Mouse (Mus musculus): ENCODE results near the gene Hoxa10. TPM values are rescaled to one million over a fixed set of nuclear protein-coding genes. Genes with fewer than 3 reads are reported as not detected.

Gene Hoxa10
- polyA plus RNA-seq (2015; fragmentation: Nextera tagmentation; extraction: Ambion mirVana), result 0.17 TPM in 1 of 2 replicates, not detected in the other

GRCm38 (mm10) chr6:52240389-52241000 is at the start of gene Hoxa10:
TSS of gene Hoxa10 (minus strand) at chr6:52240854.
- Histone ChIP-seq H3K4me2 (peak within 1 kb of the TSS; percentile 36), H3K4me3 (peak within 1 kb of the TSS; percentile 19; the same call in 1 of the 2 replicates), H3K27ac (no peak within 1 kb of the TSS), H3K27me3 (peaks cover 98% of the 10 kb centered on the region), H3K9ac (no peak within 1 kb of the TSS), H3K9me3 (no peaks in the 10 kb centered on the region), H3K4me1 (peaks cover 8% of the 10 kb centered on the region), H3K36me3 (no peaks in the 10 kb centered on the region)
- whole genome bisulfite sequencing, result 1% methylated on average over 35 of the region's 35 CpGs
- ATAC-seq (ENCODE audit: borderline replicate concordance, extremely low read depth, low FRiP score, low TSS enrichment), result peak; percentile 64; the same call in 1 of the 2 replicates

GRCm38 (mm10) chr6:52290186-52290585 is 49.5 kb upstream of the Hoxa10 start:
- no peak overlapping the region for H3K27ac ChIP-seq
- H3K9me3 ChIP-seq, result no peaks in the 10 kb centered on the region
- H3K4me3 ChIP-seq, result no peak overlapping the region
- H3K4me1 ChIP-seq, result peaks cover 10% of the 10 kb centered on the region
- no peak overlapping the region for H3K4me2 ChIP-seq
- H3K36me3 ChIP-seq, result no peaks in the 10 kb centered on the region
- H3K27me3 ChIP-seq, result peaks cover 79% of the 10 kb centered on the region
- 17% methylated on average over 12 of the region's 12 CpGs for WGBS
- ATAC-seq (ENCODE audit: borderline replicate concordance, extremely low read depth, low FRiP score, low TSS enrichment), result no peak
- H3K9ac ChIP-seq, result no peak overlapping the region

- 86% methylated on average over 5 of the region's 5 CpGs for WGBS
- no peaks in the 10 kb centered on the region for H3K4me1 ChIP-seq
- no peak overlapping the region for H3K9ac ChIP-seq
- peaks cover under 1% of the 10 kb centered on the region; the same call in 1 of the 2 replicates for H3K9me3 ChIP-seq
- H3K36me3 ChIP-seq, result no peaks in the 10 kb centered on the region
- no peak overlapping the region for H3K4me3 ChIP-seq
- no peak overlapping the region for H3K27ac ChIP-seq
- no peak for ATAC-seq (ENCODE audit: borderline replicate concordance, extremely low read depth, low FRiP score, low TSS enrichment)
- peaks cover 34% of the 10 kb centered on the region for H3K27me3 ChIP-seq
- H3K4me2 ChIP-seq, result no peak overlapping the region
Observed at GRCm38 (mm10) chr6:52283896-52284295, 43.2 kb upstream of the Hoxa10 start.

- Histone ChIP-seq H3K9ac (no peak overlapping the region), H3K36me3 (no peaks in the 10 kb centered on the region), H3K27me3 (peaks cover 44% of the 10 kb centered on the region), H3K4me2 (no peak overlapping the region), H3K27ac (no peak overlapping the region), H3K9me3 (peaks cover 3% of the 10 kb centered on the region; the same call in 1 of the 2 replicates), H3K4me3 (no peak overlapping the region), H3K4me1 (no peaks in the 10 kb centered on the region)
- 53% methylated on average over 12 of the region's 12 CpGs for WGBS
- ATAC-seq (ENCODE audit: borderline replicate concordance, extremely low read depth, low FRiP score, low TSS enrichment), result no peak
Observed at GRCm38 (mm10) chr6:52281084-52281483, 40.4 kb upstream of the Hoxa10 start.

- H3K4me3 ChIP-seq, result no peak overlapping the region
- no peak overlapping the region for H3K4me2 ChIP-seq
- 14% methylated on average over 5 of the region's 5 CpGs for WGBS
- H3K36me3 ChIP-seq, result no peaks in the 10 kb centered on the region
- no peak overlapping the region for H3K27ac ChIP-seq
- no peaks in the 10 kb centered on the region for H3K4me1 ChIP-seq
- H3K9me3 ChIP-seq, result peaks cover 3% of the 10 kb centered on the region; the same call in 1 of the 2 replicates
- peaks cover 78% of the 10 kb centered on the region for H3K27me3 ChIP-seq
- no peak for ATAC-seq (ENCODE audit: borderline replicate concordance, extremely low read depth, low FRiP score, low TSS enrichment)
- no peak overlapping the region for H3K9ac ChIP-seq
Observed at GRCm38 (mm10) chr6:52276920-52277319, 36.3 kb upstream of the Hoxa10 start.

- H3K9me3 ChIP-seq, result peaks cover 3% of the 10 kb centered on the region; the same call in 1 of the 2 replicates
- ATAC-seq (ENCODE audit: borderline replicate concordance, extremely low read depth, low FRiP score, low TSS enrichment), result no peak
- peaks cover 84% of the 10 kb centered on the region for H3K27me3 ChIP-seq
- no peaks in the 10 kb centered on the region for H3K36me3 ChIP-seq
- no peak overlapping the region for H3K4me2 ChIP-seq
- no peaks in the 10 kb centered on the region for H3K4me1 ChIP-seq
- no peak overlapping the region for H3K4me3 ChIP-seq
- 3% methylated on average over 6 of the region's 6 CpGs for WGBS
- no peak overlapping the region for H3K27ac ChIP-seq
- no peak overlapping the region for H3K9ac ChIP-seq
Observed at GRCm38 (mm10) chr6:52276382-52276781, 35.7 kb upstream of the Hoxa10 start.

GRCm38 (mm10) chr6:52275563-52276280 is 35.1 kb upstream of the Hoxa10 start:
- Histone ChIP-seq H3K9ac (no peak overlapping the region), H3K27me3 (peaks cover 90% of the 10 kb centered on the region), H3K36me3 (no peaks in the 10 kb centered on the region), H3K9me3 (peaks cover 3% of the 10 kb centered on the region; the same call in 1 of the 2 replicates), H3K4me1 (no peaks in the 10 kb centered on the region), H3K27ac (no peak overlapping the region), H3K4me2 (no peak overlapping the region), H3K4me3 (no peak overlapping the region)
- ATAC-seq (ENCODE audit: borderline replicate concordance, extremely low read depth, low FRiP score, low TSS enrichment), result no peak
- WGBS, result 13% methylated on average over 8 of the region's 8 CpGs

- H3K9ac ChIP-seq, result no peak overlapping the region
- peaks cover 97% of the 10 kb centered on the region for H3K27me3 ChIP-seq
- no peak for ATAC-seq (ENCODE audit: borderline replicate concordance, extremely low read depth, low FRiP score, low TSS enrichment)
- 4% methylated on average over 11 of the region's 11 CpGs for WGBS
- H3K9me3 ChIP-seq, result peaks cover 3% of the 10 kb centered on the region; the same call in 1 of the 2 replicates
- H3K4me2 ChIP-seq, result no peak overlapping the region
- no peaks in the 10 kb centered on the region for H3K4me1 ChIP-seq
- H3K4me3 ChIP-seq, result no peak overlapping the region
- no peaks in the 10 kb centered on the region for H3K36me3 ChIP-seq
- H3K27ac ChIP-seq, result no peak overlapping the region
Observed at GRCm38 (mm10) chr6:52274576-52274975, 33.9 kb upstream of the Hoxa10 start.

GRCm38 (mm10) chr6:52273656-52274280 is 33.1 kb upstream of the Hoxa10 start:
- H3K4me2 ChIP-seq, result no peak overlapping the region
- no peaks in the 10 kb centered on the region for H3K4me1 ChIP-seq
- no peak overlapping the region for H3K4me3 ChIP-seq
- no peak overlapping the region for H3K9ac ChIP-seq
- H3K9me3 ChIP-seq, result peaks cover 2% of the 10 kb centered on the region; the same call in 1 of the 2 replicates
- WGBS, result 6% methylated on average over 22 of the region's 22 CpGs
- H3K36me3 ChIP-seq, result no peaks in the 10 kb centered on the region
- ATAC-seq (ENCODE audit: borderline replicate concordance, extremely low read depth, low FRiP score, low TSS enrichment), result no peak
- peaks cover 97% of the 10 kb centered on the region for H3K27me3 ChIP-seq
- no peak overlapping the region for H3K27ac ChIP-seq

- 17% methylated on average over 22 of the region's 22 CpGs for WGBS
Observed at GRCm38 (mm10) chr6:52272766-52273655, 32.4 kb upstream of the Hoxa10 start.

More at GRCm38 (mm10) chr6:52272766-52273655, 32.4 kb upstream of the Hoxa10 start:
- Histone ChIP-seq H3K9ac (no peak overlapping the region), H3K4me3 (no peak overlapping the region), H3K27ac (no peak overlapping the region), H3K36me3 (no peaks in the 10 kb centered on the region), H3K27me3 (peaks cover 98% of the 10 kb centered on the region), H3K4me2 (no peak overlapping the region), H3K9me3 (no peaks in the 10 kb centered on the region), H3K4me1 (no peaks in the 10 kb centered on the region)
- no peak for ATAC-seq (ENCODE audit: borderline replicate concordance, extremely low read depth, low FRiP score, low TSS enrichment)
